Mouse (Mus musculus) liver, embryonic 11.5 days (tissue): ENCODE measurements around the gene Muc13. TPM values are rescaled to one million over a fixed set of nuclear protein-coding genes. Genes with fewer than 3 reads are reported as not detected.

Experiments
- ATAC-seq: fragments of 200-750 bp; cut with Nextera tagmentation; replicated peaks from 2 replicates; pipeline ENCODE4 v1.8.0; 2017; ENCODE audit warnings: moderate number of reproducible peaks, mild to moderate bottlenecking, moderate TSS enrichment, moderate library complexity; ENCODE audit not compliant: low FRiP score
- DNase-seq: peaks from one replicate; pipeline ENCODE4 v3.0.0-alpha.2; 2017; ENCODE audit warnings: low spot score
- H3K27ac ChIP-seq: fragments of 300-500 bp; sonication (generic); 2 replicates; pipeline ENCODE4 v1.5.1; 2014; ENCODE audit warnings: mild to moderate bottlenecking, low read depth, low read length, control low read depth
- H3K27me3 ChIP-seq: fragments of 300-500 bp; sonication (generic); replicated peaks from 2 replicates; pipeline ENCODE4 v1.6.1; 2014; ENCODE audit warnings: low read length, mixed read lengths; ENCODE audit not compliant: control insufficient read depth, insufficient read depth
- H3K36me3 ChIP-seq: fragments of 300-500 bp; sonication (generic); 2 replicates; pipeline ENCODE4 v1.6.1; 2014; ENCODE audit warnings: mild to moderate bottlenecking, low read length, moderate library complexity, mixed read lengths; ENCODE audit not compliant: control insufficient read depth, insufficient read depth
- H3K4me1 ChIP-seq: fragments of 300-500 bp; sonication (generic); replicated peaks from 2 replicates; pipeline ENCODE4 v1.6.1; 2014; ENCODE audit warnings: low read length, mixed read lengths; ENCODE audit not compliant: control insufficient read depth, insufficient read depth
- H3K4me2 ChIP-seq: fragments of 300-500 bp; sonication (generic); 2 replicates; pipeline ENCODE4 v1.6.1; 2014; ENCODE audit warnings: mild to moderate bottlenecking, control low read depth, moderate library complexity
- H3K4me3 ChIP-seq: fragments of 300-500 bp; sonication (generic); 2 replicates; pipeline ENCODE4 v1.5.1; 2014; ENCODE audit warnings: low read depth, low read length, control low read depth
- H3K9ac ChIP-seq: fragments of 300-500 bp; sonication (generic); 2 replicates; pipeline ENCODE4 v1.6.1; 2014; ENCODE audit warnings: low read depth, low read length, control low read depth
- H3K9me3 ChIP-seq: fragments of 300-500 bp; sonication (generic); 2 replicates; pipeline ENCODE4 v1.6.1; 2016; ENCODE audit warnings: low read length, inconsistent platforms, mixed read lengths; ENCODE audit not compliant: control insufficient read depth
- WGBS: fragments of 180-500 bp; shearing (Covaris S2); extraction: QIAGEN DNeasy Blood & Tissue Kit; methylation state at CpG from one replicate; pipeline ENCODE4 v1.1.7; 2014; 5-methylcytosine and 5-hydroxymethylcytosine counted together
- polyA plus RNA-seq: library from polyadenylated mRNA; unstranded; fragments of >200 nt; fragmentation: Nextera tagmentation; extraction: Ambion mirVana; gene quantifications from 2 replicates; pipeline ENCODE4 v1.2.1, GENCODE M21; 2014

Gene Muc13
- polyA plus RNA-seq, 1 experiment from 2014 or later: 10.1 TPM

DNA sequence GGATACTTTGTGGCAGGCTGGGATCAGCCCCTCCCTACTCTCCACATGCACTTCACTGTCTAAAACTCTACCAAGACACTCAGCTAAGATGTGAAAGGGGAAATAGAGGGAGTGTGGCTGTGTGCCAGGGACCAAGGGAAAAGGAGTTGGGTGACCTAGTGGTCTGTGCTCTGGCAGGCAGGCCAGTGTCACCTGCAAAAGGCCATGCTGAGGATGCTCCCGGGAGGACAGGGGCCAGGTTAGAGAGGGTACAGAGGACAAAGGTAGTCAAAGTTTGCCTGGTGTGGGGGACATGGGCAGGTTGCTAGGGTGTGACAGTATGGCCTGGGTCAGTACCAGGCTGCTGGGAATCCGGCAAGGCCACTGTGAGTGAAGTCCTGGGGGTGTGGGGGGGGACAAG, 64.9 kb downstream of the Muc13 start:
- WGBS: 80% methylated on average over 2 of the region's 2 CpGs

DNA sequence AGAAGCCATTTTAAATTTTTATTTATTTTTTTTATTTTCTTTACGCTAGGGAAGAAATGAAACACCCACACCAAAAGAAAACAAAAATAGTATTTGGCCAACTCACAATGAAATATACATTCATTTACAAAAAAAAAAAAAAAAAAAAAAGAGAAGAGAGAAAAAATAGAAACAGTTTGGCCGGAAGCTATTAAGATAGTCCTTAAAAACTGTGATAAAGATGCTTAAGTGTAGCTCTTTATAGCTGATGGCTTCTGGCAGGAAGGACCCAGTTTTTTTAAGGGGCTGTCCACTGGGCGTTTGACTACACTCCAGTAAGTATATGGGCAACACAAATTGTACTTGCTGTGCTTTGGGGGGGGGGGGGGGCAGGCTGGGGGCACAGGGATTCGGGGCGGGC, 65.5 kb downstream of the Muc13 start:
- ATAC-seq: no peak
- no peak overlapping the region for H3K4me2 ChIP-seq
- no peaks in the 10 kb centered on the region for H3K4me1 ChIP-seq
- no peaks in the 10 kb centered on the region for H3K27me3 ChIP-seq
- H3K9me3 ChIP-seq: no peaks in the 10 kb centered on the region
- no peak overlapping the region for H3K27ac ChIP-seq
- no peaks in the 10 kb centered on the region for H3K36me3 ChIP-seq
- no peak for DNase-seq
- WGBS: 68% methylated on average over 5 of the region's 5 CpGs
- H3K4me3 ChIP-seq: no peak overlapping the region
- H3K9ac ChIP-seq: no peak overlapping the region

More for the DNA sequence above, 64.9 kb downstream of the Muc13 start:
- H3K36me3 ChIP-seq: no peaks in the 10 kb centered on the region
- H3K4me1 ChIP-seq: no peaks in the 10 kb centered on the region
- H3K9me3 ChIP-seq: no peaks in the 10 kb centered on the region
- H3K27me3 ChIP-seq: no peaks in the 10 kb centered on the region
- no peak overlapping the region for H3K27ac ChIP-seq
- no peak for DNase-seq
- H3K9ac ChIP-seq: no peak overlapping the region
- no peak for ATAC-seq
- no peak overlapping the region for H3K4me3 ChIP-seq
- no peak overlapping the region for H3K4me2 ChIP-seq

DNA sequence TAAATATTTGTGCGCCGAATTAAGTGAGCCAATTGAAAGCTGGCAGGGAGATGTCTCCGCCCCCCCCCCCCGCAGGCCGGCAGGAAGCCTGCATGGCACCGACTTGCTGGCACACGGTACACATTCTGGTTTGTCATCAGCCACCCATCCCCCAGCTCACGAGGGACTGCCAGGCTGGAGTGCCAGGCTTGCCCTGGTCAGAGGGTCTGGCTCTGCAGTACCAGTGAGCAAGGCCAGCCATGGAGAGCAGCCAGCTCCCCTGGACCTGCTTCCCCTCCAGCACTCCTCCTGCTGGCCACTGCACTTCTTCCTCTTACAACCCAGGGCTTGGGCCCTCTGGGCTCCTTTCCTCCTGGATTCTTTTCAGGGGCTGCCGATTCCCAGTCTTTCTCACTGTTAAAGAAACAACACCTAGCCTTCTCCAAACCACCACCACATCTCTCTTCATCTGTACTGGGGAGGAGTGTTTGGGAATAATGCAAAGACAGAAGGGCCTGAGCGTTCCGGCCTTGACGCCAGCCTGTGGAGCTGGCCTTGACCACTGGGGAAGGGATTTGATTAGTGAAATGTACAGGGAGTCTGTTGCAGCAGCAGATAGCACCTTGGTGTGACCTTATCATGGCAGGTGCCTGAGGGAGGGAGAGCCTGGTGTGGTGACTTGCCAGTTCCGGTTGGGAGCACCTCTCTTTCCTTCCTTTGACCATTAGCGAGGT, 66.3 kb downstream of the Muc13 start:
- no peak overlapping the region for H3K4me3 ChIP-seq
- 48% methylated on average over 14 of the region's 14 CpGs for WGBS
- no peaks in the 10 kb centered on the region for H3K27me3 ChIP-seq
- H3K36me3 ChIP-seq: no peaks in the 10 kb centered on the region
- no peak overlapping the region for H3K9ac ChIP-seq
- no peaks in the 10 kb centered on the region for H3K9me3 ChIP-seq
- H3K4me1 ChIP-seq: no peaks in the 10 kb centered on the region
- no peak overlapping the region for H3K27ac ChIP-seq
- DNase-seq (no peak), ATAC-seq (no peak)
- peak overlapping the region; percentile 13; the same call in 1 of the 2 replicates for H3K4me2 ChIP-seq

DNA sequence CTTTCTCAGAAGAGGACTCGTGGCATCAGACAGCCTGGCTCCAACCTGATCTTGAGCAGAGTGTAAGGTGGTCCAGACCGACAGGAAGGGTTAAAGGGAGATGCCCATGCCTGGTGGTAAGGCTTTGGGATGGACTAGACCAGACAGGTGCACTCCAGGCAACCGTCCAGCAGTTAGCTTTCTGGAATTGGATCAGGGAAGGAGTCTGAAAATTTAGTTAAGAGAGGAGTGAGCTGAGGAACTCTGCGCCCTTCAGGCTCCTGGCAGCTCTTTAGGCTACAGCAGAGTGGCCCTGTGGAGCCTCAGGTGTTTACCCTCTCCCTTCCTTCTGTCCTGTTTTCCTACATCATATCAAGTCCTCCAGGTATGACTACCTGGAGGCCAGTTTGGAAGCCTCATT, 68.6 kb downstream of the Muc13 start:
- H3K4me2 ChIP-seq: no peak overlapping the region
- no peak overlapping the region for H3K27ac ChIP-seq
- H3K9me3 ChIP-seq: no peaks in the 10 kb centered on the region
- DNase-seq (no peak), ATAC-seq (no peak)
- H3K36me3 ChIP-seq: no peaks in the 10 kb centered on the region
- no peak overlapping the region for H3K9ac ChIP-seq
- WGBS: 80% methylated on average over 4 of the region's 4 CpGs
- H3K27me3 ChIP-seq: no peaks in the 10 kb centered on the region
- no peak overlapping the region for H3K4me3 ChIP-seq
- no peaks in the 10 kb centered on the region for H3K4me1 ChIP-seq

DNA sequence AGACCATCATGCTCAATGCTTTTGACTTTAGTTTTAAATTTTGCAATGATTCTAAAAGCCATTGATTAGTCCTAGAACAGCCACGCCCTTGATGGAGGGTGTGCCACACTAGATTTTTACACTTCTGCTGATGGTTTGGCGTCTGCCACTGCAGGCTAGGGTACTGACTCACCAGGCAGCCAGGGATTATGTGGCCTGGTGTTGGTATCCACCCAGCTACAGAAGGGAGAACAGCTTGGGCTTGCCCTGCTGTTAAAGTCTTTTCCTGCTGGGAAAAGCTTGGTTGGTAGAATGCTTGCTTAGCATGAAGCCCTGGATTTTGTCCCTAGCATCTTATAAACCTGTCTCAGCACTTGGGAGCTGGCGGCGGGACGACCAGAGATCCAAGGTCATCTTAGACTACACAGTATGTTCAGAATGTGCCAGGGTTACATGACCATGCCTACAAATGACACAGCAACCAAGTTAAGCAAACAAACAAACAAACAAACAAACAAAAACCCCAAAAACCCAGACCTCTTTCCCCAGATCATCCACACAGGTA, 69.4 kb downstream of the Muc13 start:
- H3K9ac ChIP-seq: no peak overlapping the region
- ATAC-seq (no peak), DNase-seq (no peak)
- H3K9me3 ChIP-seq: no peaks in the 10 kb centered on the region
- WGBS: 77% methylated on average over 5 of the region's 5 CpGs
- H3K27me3 ChIP-seq: no peaks in the 10 kb centered on the region
- H3K4me2 ChIP-seq: no peak overlapping the region
- H3K4me3 ChIP-seq: no peak overlapping the region
- no peak overlapping the region for H3K27ac ChIP-seq
- H3K4me1 ChIP-seq: no peaks in the 10 kb centered on the region
- H3K36me3 ChIP-seq: no peaks in the 10 kb centered on the region

Other genes starting within 250 kb of the Muc13 start
- 14.6 and 17.7 TPM in 2 replicates for gene Heg1, start 109.7 kb upstream of the Muc13 start, polyA plus RNA-seq
- gene Itgb5, start 35.6 kb downstream of the Muc13 start, polyA plus RNA-seq: 24.8 and 25.0 TPM in 2 replicates
- gene Umps, start 173.0 kb downstream of the Muc13 start, polyA plus RNA-seq: 104 and 110 TPM in 2 replicates